Mouse (Mus musculus): ENCODE results near the gene Unc5a.
A peak's percentile ranks its signal among the peaks of the same experiment; 100 is the strongest.

The Unc5a gene

DNA sequence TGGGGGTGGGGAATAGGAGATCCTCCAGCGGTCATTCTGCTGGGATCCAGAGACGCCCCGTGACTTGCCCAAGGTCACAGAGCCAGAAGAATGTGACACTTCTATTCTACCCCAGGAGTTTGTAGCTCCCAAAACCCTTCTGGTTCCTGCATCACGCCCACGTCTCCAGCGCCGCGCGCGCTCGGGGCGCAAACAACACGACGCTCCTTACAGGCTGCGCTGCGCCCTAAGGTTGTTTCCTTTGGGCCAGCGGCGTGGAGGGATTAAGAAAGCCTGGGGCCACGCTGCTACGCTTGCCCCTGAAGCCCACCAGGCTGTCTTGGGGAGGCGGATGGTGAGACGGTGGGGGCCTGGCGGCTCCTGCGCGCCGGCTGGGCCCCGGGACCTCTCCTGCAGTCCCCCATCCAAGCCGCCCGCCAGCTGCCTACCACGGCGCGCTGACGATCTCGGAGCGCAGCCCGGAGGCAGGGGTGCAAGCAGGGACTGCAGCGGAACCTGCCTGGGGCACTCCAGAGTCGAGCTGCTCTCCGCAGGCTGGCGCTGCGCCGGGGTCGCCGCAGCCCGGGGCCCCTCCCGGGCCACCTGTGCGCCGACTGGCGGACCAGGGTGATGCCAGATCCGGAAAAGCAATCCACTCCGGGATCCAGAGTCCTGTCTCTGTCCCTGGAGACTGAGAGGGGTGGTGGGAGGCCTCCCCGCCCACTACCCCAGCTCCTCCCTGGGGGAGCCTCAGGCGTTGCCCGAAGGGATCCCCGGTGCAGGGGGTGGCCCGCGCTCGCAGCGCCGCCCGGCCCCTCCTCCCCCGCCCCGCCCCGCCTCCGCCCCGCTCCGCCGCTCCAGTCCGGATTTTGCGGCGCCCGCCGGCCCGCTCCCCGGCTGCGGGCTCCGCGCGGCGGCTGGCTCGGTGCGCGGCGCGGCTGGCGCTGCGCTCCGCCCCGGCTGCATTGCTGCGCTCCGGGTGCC, at the start of gene Unc5a:
Gene Unc5a (plus strand): TSS at position 881 of the 963 bp plus-strand sequence.
- peak; percentile 82 for DNase-seq

DNA sequence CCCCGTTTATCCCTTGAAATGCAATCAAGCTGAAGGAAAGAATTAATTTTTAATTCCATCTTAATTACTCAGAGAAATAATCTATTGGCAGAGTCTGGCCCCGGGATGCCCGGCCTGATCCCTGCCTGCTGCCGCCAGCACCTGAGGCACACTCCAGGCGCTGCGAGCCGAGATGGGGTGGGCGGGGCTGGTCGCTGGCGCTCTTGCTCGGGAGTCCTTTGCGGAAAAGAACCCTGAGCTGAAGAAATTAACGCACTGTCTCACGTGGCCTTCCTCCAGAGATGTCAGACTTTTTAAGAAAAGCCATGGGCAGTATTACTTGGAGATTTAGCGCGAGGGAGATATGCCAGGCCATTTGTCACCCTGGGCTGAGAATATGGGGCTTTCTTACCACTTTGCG, 37.2 kb upstream of the Unc5a start:
- peak; percentile 50 for DNase-seq

DNA sequence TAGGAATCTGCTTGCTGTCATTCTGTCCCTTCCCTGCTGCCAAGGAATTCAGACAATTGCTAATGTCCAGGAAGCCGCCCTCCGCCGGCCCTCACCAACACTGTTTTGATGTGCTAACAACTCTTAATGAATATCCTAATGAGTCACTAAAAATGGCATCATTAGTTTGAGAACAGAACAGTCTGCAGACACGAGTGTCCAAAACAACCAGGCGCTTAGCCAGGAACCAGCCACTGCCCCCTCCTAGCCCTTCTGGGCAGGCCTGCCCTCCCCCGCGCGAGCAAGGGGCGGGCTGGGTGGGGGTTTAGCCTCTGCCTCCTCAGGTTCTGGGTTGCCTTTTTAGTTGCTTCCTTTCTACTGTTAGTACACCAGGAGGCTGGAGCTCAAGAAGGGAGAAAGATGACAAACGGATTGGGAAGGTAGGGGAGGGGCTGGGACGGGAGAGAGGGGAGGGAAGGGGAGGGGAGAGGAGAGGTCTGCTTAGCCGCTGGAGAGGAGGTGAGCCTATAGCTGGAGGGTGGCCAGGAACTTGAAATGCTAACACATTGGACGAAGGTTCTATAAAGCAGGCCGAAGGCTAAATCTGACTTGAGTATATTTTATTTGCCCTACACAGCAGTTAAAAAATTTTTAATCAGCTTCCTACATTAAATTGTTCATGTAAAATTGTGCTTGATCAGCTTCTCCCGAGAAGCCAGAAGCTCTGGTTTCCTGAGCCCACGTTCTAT, 36.2 kb upstream of the Unc5a start:
- no peak for DNase-seq

DNA sequence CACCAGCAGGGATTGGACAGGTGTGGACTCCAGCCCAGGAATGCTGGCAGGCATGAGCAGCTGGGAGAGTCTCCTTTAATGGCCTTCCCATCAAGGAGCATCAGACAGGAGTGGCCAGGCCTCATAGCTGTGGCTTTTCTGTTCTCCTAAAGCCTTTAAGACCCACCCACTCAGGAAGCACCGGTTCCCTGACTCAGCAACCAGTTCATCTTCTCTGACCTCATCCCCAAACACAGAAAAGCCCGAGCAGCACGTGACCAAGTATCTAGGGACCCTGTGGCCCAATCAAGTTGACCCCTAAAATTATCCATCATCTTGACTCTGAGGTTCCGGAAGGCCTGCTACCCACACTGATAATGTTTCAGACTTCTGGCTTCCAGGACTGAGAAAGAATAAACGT, 32.6 kb upstream of the Unc5a start:
- no peak for DNase-seq

DNA sequence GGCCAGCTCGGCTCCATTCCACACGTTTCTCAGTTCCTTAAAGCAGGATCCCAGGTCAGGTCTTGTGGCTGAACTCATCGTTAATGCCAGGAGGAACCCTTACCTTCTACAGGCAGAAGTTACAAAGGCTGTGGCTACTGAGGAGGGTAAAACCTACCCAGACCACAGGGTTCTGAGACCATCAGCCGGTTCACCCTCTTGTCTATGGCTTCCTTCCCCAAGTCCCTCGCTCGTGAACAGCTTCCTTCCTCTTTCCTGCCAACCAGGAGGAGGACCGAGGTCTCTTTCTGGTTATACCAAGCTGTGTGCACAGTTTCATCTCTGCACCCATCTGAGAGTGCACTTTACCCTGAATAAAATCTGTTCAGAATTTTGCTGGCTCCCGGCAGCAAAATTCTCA, 30.3 kb upstream of the Unc5a start:
- no peak for DNase-seq

DNA sequence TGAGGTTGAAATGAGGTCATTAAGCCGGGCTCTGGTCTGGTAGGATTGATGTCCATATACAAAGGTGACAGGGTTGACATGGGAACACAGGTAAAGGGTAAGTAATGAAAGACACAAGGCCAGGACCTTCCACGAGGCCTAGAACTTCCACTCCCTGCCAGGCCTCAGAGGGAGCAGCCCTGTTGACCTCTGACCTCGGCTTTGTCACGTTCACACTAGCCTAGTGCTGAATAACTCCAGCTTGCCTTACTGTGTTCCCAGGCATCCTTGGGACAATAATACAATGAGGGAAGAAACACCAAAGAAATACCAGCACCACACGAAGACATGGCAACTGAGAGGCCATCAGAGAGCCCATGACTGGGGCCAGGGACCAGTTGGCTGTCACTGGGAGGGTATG, 29.5 kb upstream of the Unc5a start:
- peak; percentile 17 for DNase-seq

DNA sequence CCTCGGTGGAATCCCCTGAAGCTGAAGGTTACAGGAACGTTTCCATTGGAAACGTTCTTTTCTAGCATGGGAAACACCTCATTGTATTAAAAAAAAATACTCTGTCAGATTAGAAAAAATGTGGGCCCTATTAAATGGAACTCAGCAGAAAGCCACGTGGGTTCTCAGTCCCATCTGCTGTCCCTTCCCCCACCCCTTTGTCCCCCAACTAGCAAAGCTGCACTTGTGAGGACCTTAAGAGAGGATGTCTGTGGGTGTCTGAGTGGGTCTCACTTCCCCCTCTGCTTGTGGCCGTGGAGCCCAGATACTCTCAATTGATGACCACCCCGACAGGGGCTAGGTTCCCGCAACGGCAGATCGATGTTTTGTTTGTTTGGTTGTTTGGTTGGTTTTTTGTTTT, 27.5 kb upstream of the Unc5a start:
- no peak for DNase-seq

DNA sequence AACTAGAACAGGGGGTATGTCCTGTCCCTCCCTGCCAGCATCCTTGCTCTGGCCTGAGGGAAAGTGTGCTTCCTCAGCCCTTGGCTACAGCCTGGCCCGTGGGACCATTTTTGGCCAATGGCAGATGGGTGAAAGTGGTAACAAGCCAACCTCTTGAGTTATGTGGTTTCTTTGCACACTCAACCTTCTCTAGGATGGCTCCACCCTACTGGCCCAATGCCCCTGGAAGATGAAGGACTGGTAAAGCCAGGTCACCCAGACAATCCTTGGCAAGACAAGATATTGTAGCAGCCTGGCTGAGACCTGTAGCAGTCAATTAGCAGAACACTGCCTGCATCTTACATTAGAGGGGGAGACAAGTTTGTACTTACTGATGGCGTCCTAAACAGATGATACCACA, 25.5 kb upstream of the Unc5a start:
- no peak for DNase-seq

DNA sequence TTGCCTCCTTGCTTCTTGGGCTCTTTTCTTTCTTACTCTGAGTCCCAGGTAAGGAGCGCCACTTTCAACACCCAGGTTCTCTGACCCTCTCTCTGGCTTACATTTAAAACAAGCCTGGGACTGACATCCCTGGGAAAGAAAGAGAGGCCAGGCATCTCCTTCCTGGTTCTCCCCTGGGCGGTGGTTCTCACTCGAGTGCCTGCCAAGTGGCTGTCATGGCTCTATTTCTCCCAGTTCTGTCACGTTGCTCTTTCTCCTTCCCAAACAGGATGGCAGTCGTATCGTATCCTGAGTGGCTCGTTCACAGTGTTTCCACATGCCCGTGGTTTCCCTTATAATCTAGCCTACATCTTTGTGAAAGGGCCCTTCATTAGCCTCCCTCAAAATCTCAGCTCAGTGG, 23.7 kb upstream of the Unc5a start:
- DNase-seq, result no peak

DNA sequence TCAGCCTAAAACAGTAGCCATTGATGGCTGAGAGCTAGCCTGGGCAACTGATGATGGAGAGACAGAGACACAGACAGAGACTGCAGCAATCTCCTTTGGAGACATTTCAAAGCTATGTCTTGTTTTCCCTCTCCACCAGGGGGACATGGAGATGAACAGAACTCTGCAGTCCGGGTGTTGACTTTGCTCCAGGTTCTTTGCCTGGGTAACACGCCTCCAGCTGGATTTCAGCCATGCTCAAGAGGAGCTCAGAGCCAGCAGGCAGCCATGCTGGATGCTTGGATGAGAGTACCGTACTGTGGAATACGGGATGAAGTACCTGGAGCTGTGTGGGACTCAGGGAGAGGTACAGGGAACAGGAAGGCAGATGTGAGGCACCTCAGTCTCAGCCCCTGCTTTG, 22.6 kb upstream of the Unc5a start:
- DNase-seq, result no peak

DNA sequence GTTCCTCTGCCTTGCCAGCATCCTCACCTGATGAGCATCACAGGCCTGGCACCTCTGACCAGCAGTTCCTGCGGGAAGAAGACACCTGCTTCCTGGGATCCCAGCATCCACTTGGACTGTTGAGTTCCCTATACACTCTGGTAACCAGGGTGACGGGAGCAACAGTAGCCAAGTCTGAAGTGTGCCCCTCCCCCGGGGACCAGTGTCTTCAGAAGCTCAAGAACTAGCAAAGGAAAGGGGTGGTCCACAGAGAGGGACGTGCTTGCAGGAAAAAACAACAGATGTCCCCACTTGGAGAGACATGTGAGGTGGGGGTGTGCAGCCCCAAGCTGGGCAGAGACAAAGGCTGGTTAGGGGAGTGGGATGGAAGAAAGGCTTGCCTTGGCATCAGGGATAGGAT, 19.1 kb upstream of the Unc5a start:
- DNase-seq, result no peak

DNA sequence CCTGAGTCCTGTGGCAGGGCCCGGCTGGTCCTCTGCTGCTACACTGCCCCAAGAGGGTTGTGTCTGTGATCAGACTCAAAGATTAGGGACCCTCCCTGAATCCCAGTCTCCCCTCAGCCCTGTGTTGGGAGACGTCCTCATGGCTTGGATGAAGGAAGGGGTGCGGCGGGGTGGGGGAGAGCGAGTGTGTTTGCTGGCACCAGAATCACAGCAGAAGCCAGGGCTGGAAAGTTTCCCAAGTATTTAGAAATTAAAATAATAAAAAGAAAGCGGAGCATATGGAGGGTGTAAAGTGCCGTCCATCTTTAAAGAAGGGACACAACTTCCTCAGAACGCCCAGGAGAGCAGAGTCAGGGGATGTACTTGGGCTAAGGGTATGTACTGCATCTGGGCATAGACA, 14.3 kb upstream of the Unc5a start:
- no peak for DNase-seq

DNA sequence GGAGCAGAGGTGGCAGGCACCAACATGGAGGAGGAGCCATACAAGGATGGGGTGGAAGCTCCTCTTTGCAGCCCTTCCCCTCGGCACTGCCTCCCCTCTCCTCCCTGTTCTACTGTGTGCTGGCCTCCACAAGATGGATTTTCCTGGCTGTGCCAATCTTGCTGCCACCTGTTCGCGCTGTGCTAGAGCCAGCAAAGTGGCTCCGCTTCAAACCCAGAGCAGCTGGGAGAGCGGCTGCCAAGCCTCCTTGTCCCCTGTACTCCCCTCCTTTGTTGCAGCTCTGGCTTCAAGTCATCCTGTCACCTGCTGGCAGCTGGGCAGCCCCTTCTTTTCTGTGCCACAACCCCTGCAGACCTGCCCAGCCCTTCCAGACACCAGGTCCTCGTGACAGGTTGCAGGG, 13.0 kb upstream of the Unc5a start:
- DNase-seq, result no peak

DNA sequence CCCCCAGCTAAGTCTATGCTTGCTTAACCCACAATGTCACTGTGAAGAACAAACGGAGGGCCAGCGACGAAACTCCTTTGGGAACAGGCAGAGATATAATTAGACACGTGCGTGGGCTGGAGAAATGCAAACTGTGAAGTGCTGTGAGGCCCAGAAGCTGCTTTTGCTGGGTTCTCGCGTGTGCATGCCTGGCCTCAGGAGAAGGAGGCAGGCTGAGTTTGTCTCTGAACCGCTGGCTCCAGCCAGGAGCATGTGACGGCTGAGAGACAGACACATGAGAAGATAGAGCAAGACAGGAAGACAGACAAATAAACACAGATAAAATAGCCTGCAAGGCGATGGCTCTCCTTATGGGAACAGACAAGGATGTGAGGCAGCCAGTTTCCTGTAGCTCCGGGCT, 11.3 kb upstream of the Unc5a start:
- no peak for DNase-seq

DNA sequence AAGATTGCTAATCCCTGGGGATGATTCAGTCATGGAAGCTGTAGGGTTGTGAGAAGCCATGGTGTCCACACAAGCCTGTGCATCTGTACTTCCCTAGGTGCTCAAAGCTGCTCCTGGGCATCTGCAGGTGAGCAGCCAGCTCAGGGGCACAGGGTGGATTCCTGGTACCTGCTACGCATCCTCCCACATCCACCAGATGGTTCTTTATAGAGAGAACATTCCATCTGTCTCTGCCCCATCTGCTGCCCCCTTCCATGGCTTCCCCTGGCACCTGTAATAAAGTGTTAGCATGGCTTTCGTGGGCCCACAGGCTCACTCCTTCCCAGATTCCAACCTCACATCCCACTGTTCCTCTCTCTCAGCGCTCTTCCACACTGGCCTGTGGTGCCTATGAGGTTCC, 10.7 kb upstream of the Unc5a start:
- DNase-seq, result no peak

DNA sequence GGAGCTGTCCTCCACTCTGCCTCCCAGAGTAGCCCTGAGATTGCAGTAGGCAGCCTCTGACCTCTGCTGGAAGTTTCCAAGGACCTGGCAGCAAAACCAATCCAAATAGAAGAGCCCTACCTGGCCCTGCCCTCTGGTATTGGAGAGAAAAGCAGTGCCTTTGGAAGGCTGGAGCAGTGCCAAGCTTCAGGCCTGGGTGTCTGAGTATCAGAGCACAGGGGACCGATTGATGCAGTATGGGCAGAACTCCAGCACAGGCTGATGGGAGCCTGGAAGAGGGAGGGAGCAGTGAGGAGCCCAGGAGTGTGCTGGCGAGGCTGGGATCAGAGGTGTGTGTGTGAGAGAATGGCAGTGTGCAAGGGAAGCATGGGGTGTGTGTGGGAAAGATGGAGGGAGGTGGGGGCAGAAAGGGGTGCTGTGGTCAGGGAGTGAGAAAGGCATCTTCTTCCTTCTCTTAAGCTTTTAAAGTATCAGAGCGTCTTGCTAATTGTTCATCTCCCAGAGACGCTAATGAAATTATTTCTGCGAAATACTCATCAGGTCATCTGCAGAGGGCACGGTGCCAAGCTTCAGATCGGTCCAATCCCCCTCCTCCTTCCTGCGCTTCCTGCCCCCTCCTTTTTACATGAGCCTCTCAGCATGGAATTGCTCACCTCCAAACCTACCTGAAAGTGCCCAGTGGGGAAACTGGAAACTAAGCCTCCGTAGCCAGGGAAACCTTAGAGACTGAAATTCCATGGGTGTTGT, 4.6 kb upstream of the Unc5a start:
- DNase-seq, result no peak

DNA sequence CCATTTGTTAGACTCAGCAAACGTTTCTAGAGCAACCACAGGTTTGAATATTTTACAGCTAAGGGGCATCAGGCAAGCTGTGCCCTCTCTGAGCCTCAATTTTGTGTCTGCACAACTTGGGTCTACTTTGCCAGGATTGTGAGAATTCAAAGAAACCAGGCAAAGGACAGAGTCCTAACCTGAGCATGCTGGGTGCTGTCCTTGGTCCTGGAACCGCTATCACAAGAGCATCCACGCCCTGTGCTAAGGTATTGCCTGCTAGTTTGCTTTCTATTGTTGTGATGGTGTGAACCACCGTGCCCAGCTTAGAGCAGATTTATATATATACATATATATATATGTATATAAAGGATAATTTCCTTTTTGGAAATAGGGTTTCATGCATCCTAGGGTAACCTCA, 3.9 kb upstream of the Unc5a start:
- peak; percentile 78 for DNase-seq

DNA sequence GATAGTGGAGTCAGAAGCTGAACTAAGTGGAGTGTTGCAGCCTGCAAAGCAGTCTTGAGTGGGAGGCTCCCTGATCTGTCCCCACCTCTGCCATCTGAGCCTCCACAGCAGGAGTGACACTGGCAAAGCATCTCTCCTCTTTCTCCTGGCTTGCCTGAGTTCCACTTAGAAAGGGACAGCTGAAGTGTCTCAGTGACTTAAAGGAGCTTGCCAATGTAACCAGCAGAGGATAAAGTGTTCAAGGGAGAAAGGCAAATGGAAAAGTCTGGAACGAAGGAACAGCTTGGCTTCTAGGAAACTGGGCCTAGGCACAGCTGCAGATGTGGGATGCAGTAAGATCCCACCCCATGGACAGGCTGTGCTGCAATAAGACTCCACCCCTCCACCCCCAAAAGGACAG, 2.8 kb upstream of the Unc5a start:
- DNase-seq, result no peak

DNA sequence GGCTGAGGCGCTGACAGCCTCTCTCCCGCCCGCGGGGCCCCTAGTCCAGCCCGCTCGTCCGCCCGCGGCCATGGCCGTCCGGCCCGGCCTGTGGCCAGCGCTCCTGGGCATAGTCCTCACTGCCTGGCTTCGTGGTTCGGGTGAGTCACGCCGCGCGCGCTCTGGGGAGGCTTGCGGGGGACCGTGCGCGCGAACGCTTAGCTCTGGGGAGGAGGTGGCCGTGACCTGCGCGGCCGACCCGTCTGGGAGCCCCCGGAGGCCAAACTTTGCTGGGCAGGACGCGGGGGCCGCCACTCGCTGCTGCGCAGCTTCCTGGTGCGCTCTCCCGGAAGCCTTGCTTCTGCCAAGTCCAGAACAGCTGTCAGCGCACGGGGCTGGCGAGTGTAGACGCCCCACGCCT, 381 bp downstream of the Unc5a start:
- no peak for DNase-seq

DNA sequence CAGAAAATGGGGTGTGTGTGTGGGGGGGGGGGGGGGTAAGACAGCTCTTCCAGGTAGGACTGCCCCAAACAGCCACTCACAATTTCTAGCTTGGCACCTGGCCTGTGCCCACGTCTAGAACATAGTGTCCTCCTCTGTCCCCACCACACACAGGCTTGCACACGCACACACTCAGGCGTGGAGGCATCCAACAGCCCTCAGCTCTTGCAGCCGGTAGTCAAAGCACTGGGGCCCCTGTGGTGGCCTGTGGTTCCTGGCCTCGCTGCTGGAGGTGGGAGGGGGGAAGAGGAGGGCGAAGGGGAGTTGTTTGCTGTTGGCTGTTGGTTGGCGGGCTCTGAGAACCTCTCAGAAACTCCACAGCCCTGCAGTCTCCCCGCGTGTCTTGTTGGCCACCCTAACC, 920 bp downstream of the Unc5a start:
- DNase-seq, result no peak

DNA sequence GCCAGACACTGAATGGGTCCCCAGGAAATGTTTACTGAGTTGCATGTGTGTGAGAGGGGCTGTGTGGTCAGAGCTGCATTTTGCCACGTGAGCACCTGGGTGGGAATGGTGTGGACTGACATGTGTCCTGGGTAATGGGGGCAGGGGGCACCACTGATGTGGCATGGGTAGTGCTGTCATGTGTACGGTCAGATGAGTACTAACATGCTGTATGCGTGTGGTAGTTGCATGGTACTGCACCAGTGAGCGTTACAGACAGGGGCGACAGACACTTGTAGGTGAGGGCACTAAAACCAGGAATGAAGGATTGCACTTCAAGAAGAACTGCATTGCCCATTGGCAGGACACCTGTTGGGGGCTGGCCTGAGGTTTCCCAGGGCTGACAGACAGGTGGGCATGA, 2.0 kb downstream of the Unc5a start:
- no peak for DNase-seq

DNA sequence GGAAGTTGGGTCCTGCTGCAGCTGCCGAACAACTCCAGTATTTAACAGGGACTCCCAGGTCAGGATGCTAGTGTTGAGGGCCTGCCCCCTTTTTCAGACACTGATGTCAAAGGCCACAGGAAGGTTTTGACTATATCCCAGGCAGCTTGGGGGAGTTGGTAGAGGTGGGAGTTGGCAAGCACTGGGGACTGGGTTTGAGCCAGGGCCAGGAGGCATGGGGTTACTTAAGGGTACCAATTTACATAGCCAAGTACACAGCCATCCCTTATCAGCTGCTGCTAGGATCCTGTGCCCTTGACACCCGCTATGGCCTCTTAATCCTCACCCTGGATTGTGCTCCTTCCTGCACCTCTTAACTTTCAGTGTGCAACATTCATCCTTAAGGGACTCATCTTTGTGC, 5.5 kb downstream of the Unc5a start:
- DNase-seq, result no peak

DNA sequence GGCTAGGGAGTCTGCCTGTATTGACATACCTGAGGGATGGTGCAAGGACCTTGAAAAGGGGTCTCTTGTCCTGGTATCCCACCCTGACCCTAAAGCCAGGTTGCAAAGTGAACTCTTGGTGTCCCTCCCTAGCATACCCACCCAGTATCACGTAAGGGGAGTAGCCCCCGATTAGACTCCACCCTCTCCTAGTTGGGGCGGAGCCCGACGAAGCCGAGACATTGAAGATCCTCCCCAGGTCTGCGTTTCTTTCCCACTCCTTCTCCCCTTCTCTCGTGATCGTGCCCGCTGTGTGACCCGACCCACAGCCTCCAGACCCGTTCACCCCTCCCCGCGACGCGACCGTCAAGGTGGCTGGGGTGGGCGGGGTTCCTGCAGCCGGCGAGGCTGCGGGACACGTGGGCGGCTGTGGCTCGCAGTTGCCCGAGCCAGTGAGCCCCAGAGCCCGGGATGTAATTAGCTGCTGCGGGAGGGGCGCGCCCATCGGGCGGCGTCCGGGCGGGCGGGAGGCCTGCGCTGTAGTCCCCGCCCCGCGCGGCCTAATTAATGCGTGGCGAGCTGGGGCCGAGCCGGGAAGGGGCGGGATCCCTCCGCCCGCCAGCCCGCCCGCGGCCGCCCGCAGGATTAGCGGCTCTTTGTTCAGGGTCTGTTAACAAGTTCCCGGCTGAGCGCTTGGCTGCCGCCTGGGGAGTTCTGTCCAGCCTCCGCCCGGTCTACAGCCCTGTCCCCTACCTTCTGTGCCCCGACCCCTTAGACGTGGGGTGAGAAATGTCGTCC, 6.7 kb downstream of the Unc5a start:
- DNase-seq, result peak; percentile 91
